Mouse (Mus musculus): Measurements from ENCODE around the gene Rffl.

The Rffl gene

GRCm38 (mm10) chr11:82764438-82764924, 106.5 kb downstream of the Rffl start:
- no peak for DNase-seq (ENCODE audit: extremely low spot score)

GRCm38 (mm10) chr11:82763742-82764437, 107.1 kb downstream of the Rffl start, which contains the start of the genes Cct6b and Zfp830:
Cct6b (minus strand) TSS chr11:82764321.
Zfp830 (plus strand) TSS chr11:82764345.
- DNase-seq (ENCODE audit: extremely low spot score) = peak; percentile 88

GRCm38 (mm10) chr11:82763261-82763660, 107.7 kb downstream of the Rffl start:
- DNase-seq (ENCODE audit: extremely low spot score) = no peak

- DNase-seq (ENCODE audit: extremely low spot score) = no peak
Measured at GRCm38 (mm10) chr11:82762286-82762829, 108.7 kb downstream of the Rffl start.

GRCm38 (mm10) chr11:82755919-82756318, 115.1 kb downstream of the Rffl start:
- DNase-seq (ENCODE audit: extremely low spot score) = no peak

Measured in embryo, embryonic 9.5 days (tissue).